Mouse (Mus musculus): ENCODE data around the gene Ndufa5. TPM values are rescaled to one million over a fixed set of nuclear protein-coding genes. Genes with fewer than 3 reads are reported as not detected.

Gene Ndufa5
- 46.3 and 55.1 TPM in 2 replicates for polyA plus RNA-seq (2012; rRNA removed)

DNA sequence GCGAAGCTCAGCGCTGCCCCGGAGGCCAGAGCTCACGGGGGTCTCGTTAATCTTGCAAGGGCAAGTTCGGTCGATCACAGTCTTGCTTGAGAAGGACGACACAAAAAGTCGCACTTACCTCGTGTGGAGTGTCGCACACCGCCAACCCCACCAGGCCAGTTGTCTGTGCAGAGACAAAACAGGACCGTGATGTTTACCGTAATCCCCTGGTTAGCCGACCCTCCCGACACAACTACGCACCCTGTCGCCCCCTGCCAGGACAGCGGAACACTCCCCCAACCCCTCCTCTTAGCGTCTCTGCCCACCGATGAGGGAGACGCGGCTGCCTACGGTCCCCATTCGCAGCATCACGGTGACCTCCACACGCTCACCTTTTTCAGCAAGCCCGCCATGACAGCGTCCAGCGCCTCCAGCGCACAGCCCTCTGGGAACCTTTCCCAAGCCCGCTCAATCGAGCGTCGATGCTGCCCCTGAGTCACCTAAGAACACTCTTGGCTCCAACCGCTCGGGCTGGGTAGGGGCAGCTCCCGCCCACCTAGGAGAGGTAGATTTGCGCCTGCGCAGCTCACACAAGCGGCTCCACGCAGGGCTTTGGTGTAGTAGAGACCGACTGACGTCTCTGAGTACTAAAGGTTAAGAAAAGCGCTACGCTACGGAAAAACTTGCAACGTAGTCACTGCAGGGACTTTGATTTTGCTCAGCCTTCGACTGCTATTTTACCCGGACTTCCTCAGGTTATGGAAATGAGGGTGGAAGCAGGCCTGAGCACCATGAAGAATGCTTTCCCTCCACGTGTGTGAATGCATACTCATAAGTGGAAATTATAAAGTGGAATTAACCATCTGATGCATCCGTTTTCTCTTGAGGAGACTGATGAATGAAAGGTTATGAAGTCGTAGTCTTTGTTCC, at the start of gene Ndufa5:
Gene Ndufa5, minus strand, starts transcription at position 859 of the 909 bp plus-strand sequence.

DNA sequence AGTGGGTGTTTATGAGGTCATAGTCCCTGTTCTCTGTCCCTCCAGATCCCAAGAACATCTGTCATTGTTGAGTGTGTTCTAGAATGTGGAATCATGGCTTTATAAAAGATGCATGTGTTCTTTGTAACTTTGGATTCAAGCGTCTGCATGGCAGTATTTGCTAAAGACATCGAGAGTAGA, 141 bp upstream of the Ndufa5 start, which contains the start of gene Asb15:
Gene Asb15, plus strand, starts transcription at position 81 of the 180 bp plus-strand sequence.

DNA sequence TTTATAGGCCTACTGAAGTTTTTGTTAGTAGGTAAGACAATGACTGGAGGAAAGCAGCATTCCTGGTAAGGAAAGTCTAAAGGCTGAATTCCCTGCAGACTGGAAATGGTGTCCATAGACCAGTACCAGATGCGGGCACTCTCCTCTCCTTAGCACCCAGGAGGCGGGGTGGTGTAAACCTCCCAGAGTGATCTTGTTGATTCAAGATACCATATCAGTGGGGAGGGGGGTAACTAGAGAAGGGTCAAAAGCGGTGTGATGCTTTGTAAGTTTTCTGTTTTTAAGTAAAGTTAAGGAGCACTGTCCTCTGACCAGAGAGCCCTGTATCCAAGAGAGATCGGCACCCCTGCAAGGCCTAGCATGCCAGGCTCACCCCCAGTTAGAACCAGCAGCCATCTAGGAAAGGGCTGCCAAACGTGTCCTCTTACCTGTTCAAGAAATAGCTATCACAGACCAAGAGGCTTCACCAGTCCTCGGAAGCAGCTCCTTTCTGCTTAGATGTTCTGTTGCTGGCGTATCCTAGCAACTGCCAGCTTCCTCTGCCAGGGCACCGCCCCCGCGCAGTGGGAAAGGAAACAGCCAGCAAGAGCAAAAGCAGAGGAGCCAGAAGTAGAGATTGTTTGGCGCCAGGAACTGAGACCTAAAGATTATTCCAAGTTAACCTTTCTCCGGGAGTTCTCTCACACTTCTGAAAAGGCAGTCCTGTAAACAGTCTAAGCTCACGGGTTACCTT, 13.1 kb downstream of the Ndufa5 start, which contains the start of gene Iqub:
Gene Iqub, minus strand, starts transcription at position 516 of the 733 bp plus-strand sequence.

Other genes with a start within 250 kb of the Ndufa5 start
- 0.92 and 1.3 TPM in 2 replicates for gene Iqub, start 12.9 kb downstream of the Ndufa5 start, polyA plus RNA-seq (2012; rRNA removed)
- 0.04 and 0.11 TPM in 2 replicates for gene Asb15, start 131 bp upstream of the Ndufa5 start, polyA plus RNA-seq (2012; rRNA removed)
- 0.99 TPM in 1 of 2 replicates, not detected in the other for gene Lmod2, start 69.7 kb upstream of the Ndufa5 start, polyA plus RNA-seq (2012; rRNA removed)
- 23.5 and 24.8 TPM in 2 replicates for gene Wasl, start 137.0 kb upstream of the Ndufa5 start, polyA plus RNA-seq (2012; rRNA removed)
- gene Hyal6, start 205.2 kb upstream of the Ndufa5 start, polyA plus RNA-seq (2012; rRNA removed), result not detected in 2 replicates
- not detected in 2 replicates for gene Hyal4, start 220.3 kb upstream of the Ndufa5 start, polyA plus RNA-seq (2012; rRNA removed)

Data from central nervous system, embryonic 18 days (tissue).